ENCODE assay signal across 30 mouse cellular contexts in the genomic region with DNA sequence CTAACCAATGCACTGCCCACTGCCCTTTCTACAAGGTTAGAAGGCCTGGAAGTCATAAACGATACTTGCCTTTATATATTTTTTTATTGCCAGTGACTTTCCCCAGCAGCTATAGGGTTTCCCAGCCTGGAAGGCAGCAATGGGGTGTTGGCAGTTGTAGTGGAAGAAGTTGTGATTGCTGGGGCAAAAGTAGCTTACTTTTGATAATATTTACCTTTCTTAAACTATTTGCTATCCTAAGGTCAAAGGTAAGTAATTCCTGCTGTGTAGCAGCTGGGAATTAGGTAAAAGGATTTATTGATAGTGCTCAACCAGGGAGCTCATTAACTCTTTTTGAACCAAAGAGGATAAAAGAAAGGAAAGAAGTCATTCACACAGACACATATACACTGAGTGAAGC.
DNase-seq lines count a peak whose midpoint lies in the region; ATAC-seq and TF ChIP-seq lines count a peak whose summit lies in the region.
"Had no signal": no experiment of that assay in that cellular context is flagged by ENCODE, and none has a peak within 500 bp of the region (broad histone marks: within the 10 kb centered on the region; RNA-seq: fewer than 3 reads in every experiment).

No protein-coding gene starts in this region.

- DNase-seq in heart, adult 11 months = peak; percentile 35
- no peak for DNase-seq in heart, postnatal 4 days
- DNase-seq in liver, embryonic 11.5 days (ENCODE audit: low spot score) = no peak
- DNase-seq in liver, postnatal 0 days = no peak
- DNase-seq in lung, postnatal 10 days = no peak
- no peak for DNase-seq in retina, embryonic 14.5 days (ENCODE audit: low spot score)
- DNase-seq: adrenal gland, postnatal 10 days; adrenal gland, postnatal 36 days; B cell, adult 2 months; cerebellum, adult 18-20 months; cerebellum, adult 9-10 months; cerebellum, postnatal 14 days; embryo, embryonic 11 days; gastrocnemius, postnatal 25 days; heart, adult 2 months; heart, postnatal 14 days had no signal

- 0 out of 2 replicates have a peak, but pooled peaks have one; percentile 51 for TF ChIP-seq EP300 in liver, postnatal 0 days (IDR thresholded peaks at IDR 0.05; ENCODE audit: low read depth)

- no peak overlapping the region for H3K4me3 ChIP-seq in liver, embryonic 15.5 days (replicated peaks)
- H3K4me3 ChIP-seq in liver, embryonic 11.5 days (ENCODE audit: low read depth, low read length) = no peak overlapping the region
- H3K4me3 ChIP-seq in intestine, embryonic 16.5 days (ENCODE audit: low read length) = no peak overlapping the region
- H3K4me3 ChIP-seq in liver, postnatal 0 days (ENCODE audit: low read depth, low read length) = no peak overlapping the region
- H3K4me3 ChIP-seq: embryonic facial prominence, embryonic 10.5 days; embryonic facial prominence, embryonic 13.5 days; erythroblast, embryonic 14.5 days; forebrain, embryonic 12.5 days; forebrain, embryonic 15.5 days; heart, adult 2 months; heart, embryonic 10.5 days; heart, embryonic 13.5 days; hindbrain, embryonic 12.5 days; hindbrain, embryonic 15.5 days had no signal

- TF ChIP-seq CTCF in liver, postnatal 0 days (IDR thresholded peaks at IDR 0.05; ENCODE audit: low read depth) = no peak

- H3K27ac ChIP-seq in liver, embryonic 15.5 days (replicated peaks) = no peak overlapping the region
- H3K27ac ChIP-seq in liver, embryonic 11.5 days (ENCODE audit: low read depth, low read length) = no peak overlapping the region
- H3K27ac ChIP-seq in intestine, embryonic 16.5 days (ENCODE audit: low read length) = no peak overlapping the region
- H3K27ac ChIP-seq in liver, postnatal 0 days (ENCODE audit: low read depth) = no peak overlapping the region
- H3K27ac ChIP-seq: embryonic facial prominence, embryonic 10.5 days; embryonic facial prominence, embryonic 13.5 days; forebrain, embryonic 12.5 days; forebrain, embryonic 15.5 days; heart, adult 2 months; heart, embryonic 10.5 days; heart, embryonic 13.5 days; hindbrain, embryonic 12.5 days; hindbrain, embryonic 15.5 days had no signal

- 63% methylated on average over 1 of the region's 1 CpGs for WGBS in liver, embryonic 15.5 days (ENCODE audit: insufficient replicate concordance)
- WGBS in liver, embryonic 11.5 days = 81% methylated on average over 1 of the region's 1 CpGs
- 48% methylated on average over 1 of the region's 1 CpGs for WGBS in intestine, embryonic 16.5 days
- WGBS in liver, postnatal 0 days (ENCODE audit: insufficient replicate concordance) = 73% methylated on average over 1 of the region's 1 CpGs

- no peak overlapping the region for H3K4me2 ChIP-seq in liver, embryonic 15.5 days
- no peak overlapping the region for H3K4me2 ChIP-seq in liver, embryonic 11.5 days
- H3K4me2 ChIP-seq in intestine, embryonic 16.5 days (ENCODE audit: low read depth, low read length) = no peak overlapping the region
- no peak overlapping the region for H3K4me2 ChIP-seq in liver, postnatal 0 days (ENCODE audit: low read depth, low read length)
- H3K4me2 ChIP-seq: embryonic facial prominence, embryonic 13.5 days; forebrain, embryonic 12.5 days; forebrain, embryonic 15.5 days; heart, embryonic 13.5 days; hindbrain, embryonic 12.5 days; hindbrain, embryonic 15.5 days had no signal

- no peaks in the 10 kb centered on the region for H3K27me3 ChIP-seq in liver, embryonic 15.5 days
- no peaks in the 10 kb centered on the region for H3K27me3 ChIP-seq in liver, embryonic 11.5 days (replicated peaks; ENCODE audit: control insufficient read depth, insufficient read depth, low read length)
- H3K27me3 ChIP-seq in intestine, embryonic 16.5 days (replicated peaks; ENCODE audit: control insufficient read depth, insufficient read depth, low read length) = no peaks in the 10 kb centered on the region
- no peaks in the 10 kb centered on the region for H3K27me3 ChIP-seq in liver, postnatal 0 days (ENCODE audit: insufficient read depth, low read length)
- H3K27me3 ChIP-seq: CH12.LX; embryonic facial prominence, embryonic 13.5 days; forebrain, embryonic 12.5 days; forebrain, embryonic 15.5 days; heart, embryonic 13.5 days; hindbrain, embryonic 12.5 days; hindbrain, embryonic 15.5 days; Patski had no signal

- ATAC-seq in liver, embryonic 15.5 days (ENCODE audit: insufficient read depth) = 0 out of 2 replicates have a peak, but pooled peaks have one; percentile 15
- ATAC-seq in liver, embryonic 11.5 days (replicated peaks; ENCODE audit: low FRiP score) = no peak
- ATAC-seq in intestine, embryonic 16.5 days = peak; percentile 93
- ATAC-seq in liver, postnatal 0 days = peak; percentile 84
- ATAC-seq: forebrain, embryonic 15.5 days; Patski had no signal

- no peak overlapping the region for H3K9ac ChIP-seq in liver, embryonic 15.5 days
- no peak overlapping the region for H3K9ac ChIP-seq in liver, embryonic 11.5 days (ENCODE audit: low read depth, low read length)
- no peak overlapping the region for H3K9ac ChIP-seq in intestine, embryonic 16.5 days (ENCODE audit: low read depth, low read length)
- no peak overlapping the region for H3K9ac ChIP-seq in liver, postnatal 0 days (replicated peaks)
- H3K9ac ChIP-seq: embryonic facial prominence, embryonic 13.5 days; forebrain, embryonic 12.5 days; forebrain, embryonic 15.5 days; heart, embryonic 13.5 days; hindbrain, embryonic 12.5 days; hindbrain, embryonic 15.5 days had no signal

- H3K4me1 ChIP-seq in liver, embryonic 15.5 days (replicated peaks) = no peaks in the 10 kb centered on the region
- H3K4me1 ChIP-seq in liver, embryonic 11.5 days (replicated peaks; ENCODE audit: control insufficient read depth, insufficient read depth, low read length) = no peaks in the 10 kb centered on the region
- no peaks in the 10 kb centered on the region for H3K4me1 ChIP-seq in intestine, embryonic 16.5 days (ENCODE audit: control insufficient read depth, insufficient read depth, low read length)
- H3K4me1 ChIP-seq in liver, postnatal 0 days (ENCODE audit: insufficient read depth) = no peaks in the 10 kb centered on the region
- H3K4me1 ChIP-seq: embryonic facial prominence, embryonic 10.5 days; embryonic facial prominence, embryonic 13.5 days; forebrain, embryonic 12.5 days; forebrain, embryonic 15.5 days; heart, embryonic 10.5 days; heart, embryonic 13.5 days; hindbrain, embryonic 12.5 days; hindbrain, embryonic 15.5 days had no signal

- no peaks in the 10 kb centered on the region for H3K36me3 ChIP-seq in liver, embryonic 15.5 days (replicated peaks)
- H3K36me3 ChIP-seq in liver, embryonic 11.5 days (ENCODE audit: control insufficient read depth, insufficient read depth, low read length) = no peaks in the 10 kb centered on the region
- no peaks in the 10 kb centered on the region for H3K36me3 ChIP-seq in intestine, embryonic 16.5 days (ENCODE audit: control insufficient read depth, insufficient read depth, low read length)
- H3K36me3 ChIP-seq in liver, postnatal 0 days (replicated peaks; ENCODE audit: insufficient read depth, low read length) = no peaks in the 10 kb centered on the region
- H3K36me3 ChIP-seq: embryonic facial prominence, embryonic 10.5 days; embryonic facial prominence, embryonic 13.5 days; forebrain, embryonic 12.5 days; forebrain, embryonic 15.5 days; G1E; heart, embryonic 10.5 days; heart, embryonic 13.5 days; hindbrain, embryonic 12.5 days; hindbrain, embryonic 15.5 days had no signal

- H3K9me3 ChIP-seq in liver, embryonic 15.5 days (replicated peaks) = no peaks in the 10 kb centered on the region
- H3K9me3 ChIP-seq in liver, embryonic 11.5 days (ENCODE audit: control insufficient read depth, low read length) = no peaks in the 10 kb centered on the region
- H3K9me3 ChIP-seq in intestine, embryonic 16.5 days (ENCODE audit: control insufficient read depth, low read length) = no peaks in the 10 kb centered on the region
- no peaks in the 10 kb centered on the region for H3K9me3 ChIP-seq in liver, postnatal 0 days (ENCODE audit: low read length)
- H3K9me3 ChIP-seq: embryonic facial prominence, embryonic 10.5 days; embryonic facial prominence, embryonic 13.5 days; forebrain, embryonic 12.5 days; forebrain, embryonic 15.5 days; G1E; heart, embryonic 10.5 days; heart, embryonic 13.5 days; hindbrain, embryonic 12.5 days; hindbrain, embryonic 15.5 days had no signal
